Mouse (Mus musculus) heart, adult 2 months (tissue): ENCODE measurements around the gene Ksr2.

Experiments
- CTCF ChIP-seq: fragments of 200-600 bp; IDR thresholded peaks from 2 replicates; pipeline ENCODE4 v1.8.1; 2022; ENCODE audit warnings: antibody characterized with exemption, mild to moderate bottlenecking, moderate library complexity
- EP300 ChIP-seq: fragments of 200-500 bp; IDR thresholded peaks from 2 replicates; pipeline ENCODE4 v1.6.1; 2011; ENCODE audit warnings: low read depth, low read length, control low read depth; ENCODE audit not compliant: insufficient read depth
- POLR2A ChIP-seq: fragments of 200-500 bp; IDR thresholded peaks from 2 replicates; pipeline ENCODE4 v1.6.1; 2011; ENCODE audit warnings: mild to moderate bottlenecking, low read depth, low read length, control low read depth; ENCODE audit not compliant: insufficient read depth

- TF ChIP-seq CTCF (no peak), EP300 (no peak), POLR2A (no peak)
Measured at GRCm38 (mm10) chr5:117441242-117441842, 27.5 kb downstream of the Ksr2 start.
